Mouse (Mus musculus) heart, embryonic 13.5 days (tissue): ENCODE measurements around the gene Gorasp2. TPM values are rescaled to one million over a fixed set of nuclear protein-coding genes. Genes with fewer than 3 reads are reported as not detected.

Experiments used
- ATAC-seq: fragments of 200-750 bp; cut with Nextera tagmentation; 2 replicates; pipeline ENCODE4 v1.8.0; 2017; ENCODE audit warnings: moderate TSS enrichment; ENCODE audit not compliant: insufficient number of reproducible peaks, low FRiP score, low TSS enrichment; ENCODE audit errors: extremely low read depth
- H3K27ac ChIP-seq: fragments of 300-500 bp; sonication (generic); replicated peaks from 2 replicates; pipeline ENCODE4 v1.5.1; 2015; ENCODE audit warnings: moderate library complexity, mild to moderate bottlenecking, inconsistent platforms
- H3K27me3 ChIP-seq: fragments of 300-500 bp; sonication (generic); replicated peaks from 2 replicates; pipeline ENCODE4 v1.6.1; 2015; ENCODE audit warnings: mild to moderate bottlenecking, inconsistent platforms
- H3K36me3 ChIP-seq: fragments of 300-500 bp; sonication (generic); 2 replicates; pipeline ENCODE4 v1.6.1; 2015; ENCODE audit warnings: mild to moderate bottlenecking, inconsistent platforms
- H3K4me1 ChIP-seq: fragments of 300-500 bp; sonication (generic); 2 replicates; pipeline ENCODE4 v1.6.1; 2015; ENCODE audit warnings: inconsistent platforms
- H3K4me2 ChIP-seq: fragments of 300-500 bp; sonication (generic); 2 replicates; pipeline ENCODE4 v1.6.1; 2015; ENCODE audit warnings: inconsistent platforms, mild to moderate bottlenecking, moderate library complexity
- H3K4me3 ChIP-seq: fragments of 300-500 bp; sonication (generic); 2 replicates; pipeline ENCODE4 v1.5.1; 2015; ENCODE audit warnings: moderate library complexity, mild to moderate bottlenecking, inconsistent platforms
- H3K9ac ChIP-seq: fragments of 300-500 bp; sonication (generic); 2 replicates; pipeline ENCODE4 v1.6.1; 2015; ENCODE audit warnings: inconsistent platforms, mild to moderate bottlenecking, moderate library complexity
- H3K9me3 ChIP-seq: fragments of 300-500 bp; sonication (generic); 2 replicates; pipeline ENCODE4 v1.6.1; 2016; ENCODE audit warnings: inconsistent platforms
- WGBS: fragments of 180-500 bp; shearing (Covaris S2); methylation state at CpG from one replicate; pipeline ENCODE4 v1.1.7; 2015; ENCODE audit warnings: mixed read lengths; 5-methylcytosine and 5-hydroxymethylcytosine counted together
- polyA plus RNA-seq: library from polyadenylated mRNA; unstranded; fragments of >200 nt; fragmentation: Nextera tagmentation; extraction: Ambion mirVana; gene quantifications from 2 replicates; pipeline ENCODE4 v1.2.1, GENCODE M21; 2015

Gorasp2 gene
- polyA plus RNA-seq, 1 experiment from 2014 or later: 147 TPM

DNA sequence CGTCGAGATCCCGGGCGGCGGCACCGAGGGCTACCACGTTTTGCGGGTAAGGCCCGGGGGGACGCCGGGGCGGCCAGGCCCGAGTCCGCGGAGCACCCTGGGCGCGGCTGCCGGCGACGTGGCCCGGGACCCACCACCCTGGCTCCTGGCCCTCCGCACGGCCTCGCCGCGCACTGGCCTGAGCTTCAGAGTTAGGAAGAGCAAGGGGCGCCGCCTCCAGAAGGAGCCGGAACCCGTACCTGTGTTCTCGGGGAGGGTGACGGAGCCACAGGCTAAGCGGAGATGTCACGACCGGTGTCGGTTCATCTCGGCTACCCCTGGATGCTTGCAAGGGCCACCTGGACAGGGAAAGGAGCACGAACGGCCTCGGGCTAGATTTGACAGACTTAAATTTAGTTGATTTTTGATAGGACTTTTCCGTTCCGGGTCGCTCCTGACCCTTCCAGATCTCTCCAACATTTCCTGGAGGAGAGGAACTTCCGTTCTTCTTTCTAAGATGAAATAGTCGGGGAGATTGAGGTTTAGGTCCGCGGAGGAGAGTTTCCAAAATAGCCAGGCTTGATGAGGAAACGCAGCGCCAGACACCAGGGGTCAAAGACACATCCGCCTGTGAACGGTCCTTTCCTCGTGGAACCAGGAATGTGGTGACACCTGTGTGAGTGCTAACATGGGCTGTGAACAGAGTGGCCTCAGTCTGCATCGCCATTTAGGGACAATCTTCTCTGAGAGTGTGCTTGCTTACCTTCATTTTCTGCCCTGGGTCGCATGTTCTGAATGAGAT, 529 bp downstream of the Gorasp2 start, which contains the start of gene Gm26558:
Gene Gm26558 (minus strand): TSS at position 394 of the 781 bp plus-strand sequence.
- H3K36me3 ChIP-seq: peaks cover 20% of the 10 kb centered on the region
- H3K9ac ChIP-seq: peak within 1 kb of the TSS; percentile 96
- ATAC-seq: peak; percentile 78
- H3K27me3 ChIP-seq: peaks cover 12% of the 10 kb centered on the region; the same call in 1 of the 2 replicates
- peaks cover 19% of the 10 kb centered on the region for H3K4me1 ChIP-seq
- H3K4me3 ChIP-seq: peak within 1 kb of the TSS; percentile 82
- under 1% methylated on average over 54 of the region's 54 CpGs for WGBS
- H3K9me3 ChIP-seq: no peaks in the 10 kb centered on the region
- peak within 1 kb of the TSS; percentile 83 for H3K4me2 ChIP-seq
- peak within 1 kb of the TSS; percentile 96 for H3K27ac ChIP-seq

DNA sequence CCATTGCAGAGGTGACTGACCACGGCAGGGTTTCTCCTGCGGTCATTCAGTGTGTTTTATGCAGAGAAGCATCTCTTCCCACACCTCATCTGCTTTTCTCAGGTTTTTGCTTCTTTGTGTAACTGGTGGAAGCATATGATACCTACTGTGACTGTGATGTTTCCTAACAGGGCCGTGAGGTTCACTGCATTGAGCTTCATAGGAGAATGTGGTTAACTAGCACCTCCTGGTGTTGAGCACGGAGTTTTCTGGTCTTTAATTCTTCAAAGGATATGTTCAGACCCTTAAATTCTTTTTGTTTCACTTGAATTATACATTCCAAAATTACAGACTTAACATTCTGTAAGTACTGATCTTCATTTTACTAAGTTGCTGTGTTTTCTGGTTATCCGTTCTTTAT, 2.4 kb downstream of the Gorasp2 start:
- WGBS: 76% methylated on average over 5 of the region's 5 CpGs
- H3K4me3 ChIP-seq: no peak overlapping the region
- H3K4me2 ChIP-seq: peak overlapping the region; percentile 83
- peaks cover 20% of the 10 kb centered on the region for H3K36me3 ChIP-seq
- H3K27me3 ChIP-seq: no peaks in the 10 kb centered on the region
- no peaks in the 10 kb centered on the region for H3K9me3 ChIP-seq
- peaks cover 26% of the 10 kb centered on the region for H3K4me1 ChIP-seq
- H3K9ac ChIP-seq: no peak overlapping the region
- H3K27ac ChIP-seq: no peak overlapping the region
- ATAC-seq: no peak

GRCm38 (mm10) chr2:70667016-70667415, 5.6 kb downstream of the Gorasp2 start:
- no peaks in the 10 kb centered on the region for H3K9me3 ChIP-seq
- no peak overlapping the region for H3K27ac ChIP-seq
- ATAC-seq: no peak
- H3K4me1 ChIP-seq: peaks cover 38% of the 10 kb centered on the region
- peaks cover 20% of the 10 kb centered on the region for H3K36me3 ChIP-seq
- H3K4me2 ChIP-seq: no peak overlapping the region
- no peak overlapping the region for H3K4me3 ChIP-seq
- WGBS: 83% methylated on average over 7 of the region's 7 CpGs
- no peaks in the 10 kb centered on the region for H3K27me3 ChIP-seq
- no peak overlapping the region for H3K9ac ChIP-seq

- peaks cover 34% of the 10 kb centered on the region for H3K4me1 ChIP-seq
- no peaks in the 10 kb centered on the region for H3K9me3 ChIP-seq
- 81% methylated on average over 2 of the region's 2 CpGs for WGBS
- H3K4me3 ChIP-seq: no peak overlapping the region
- H3K27ac ChIP-seq: no peak overlapping the region
- H3K27me3 ChIP-seq: no peaks in the 10 kb centered on the region
- no peak overlapping the region for H3K9ac ChIP-seq
- peaks cover 18% of the 10 kb centered on the region for H3K36me3 ChIP-seq
- ATAC-seq: no peak
- no peak overlapping the region for H3K4me2 ChIP-seq
Observed at GRCm38 (mm10) chr2:70669241-70669640, 7.9 kb downstream of the Gorasp2 start.

GRCm38 (mm10) chr2:70669896-70670295, 8.5 kb downstream of the Gorasp2 start:
- Histone ChIP-seq H3K4me1 (peaks cover 34% of the 10 kb centered on the region), H3K9ac (no peak overlapping the region)
- 26% methylated on average over 2 of the region's 2 CpGs for WGBS

DNA sequence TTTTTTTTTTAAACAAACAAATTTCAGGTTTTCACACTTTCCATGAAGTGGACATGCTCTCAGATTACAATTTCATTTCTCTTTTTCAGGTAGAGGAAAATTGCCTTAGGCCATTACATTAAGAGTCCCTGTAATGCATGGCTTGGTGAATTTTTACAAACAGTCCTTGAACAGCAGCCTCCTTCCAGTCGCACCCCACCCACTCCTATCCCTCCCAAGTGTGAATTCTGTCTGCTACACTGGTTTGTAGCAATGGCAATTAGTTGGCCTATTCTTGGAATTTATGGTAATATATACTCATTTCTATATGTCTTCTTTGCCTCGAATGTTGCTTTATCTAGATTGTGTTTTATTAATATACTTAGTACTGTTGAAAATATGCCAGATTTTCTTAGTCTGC, 11.1 kb downstream of the Gorasp2 start:
- Histone ChIP-seq H3K9ac (no peak overlapping the region), H3K4me1 (peaks cover 41% of the 10 kb centered on the region), H3K4me2 (no peak overlapping the region), H3K27me3 (no peaks in the 10 kb centered on the region), H3K27ac (no peak overlapping the region), H3K36me3 (no peaks in the 10 kb centered on the region), H3K4me3 (no peak overlapping the region), H3K9me3 (no peaks in the 10 kb centered on the region)
- WGBS: 71% methylated on average over 2 of the region's 2 CpGs
- ATAC-seq: no peak

More at GRCm38 (mm10) chr2:70669896-70670295, 8.5 kb downstream of the Gorasp2 start:
- Histone ChIP-seq H3K4me2 (no peak overlapping the region), H3K36me3 (peaks cover 14% of the 10 kb centered on the region), H3K4me3 (no peak overlapping the region), H3K27me3 (no peaks in the 10 kb centered on the region), H3K27ac (no peak overlapping the region), H3K9me3 (no peaks in the 10 kb centered on the region)
- no peak for ATAC-seq

DNA sequence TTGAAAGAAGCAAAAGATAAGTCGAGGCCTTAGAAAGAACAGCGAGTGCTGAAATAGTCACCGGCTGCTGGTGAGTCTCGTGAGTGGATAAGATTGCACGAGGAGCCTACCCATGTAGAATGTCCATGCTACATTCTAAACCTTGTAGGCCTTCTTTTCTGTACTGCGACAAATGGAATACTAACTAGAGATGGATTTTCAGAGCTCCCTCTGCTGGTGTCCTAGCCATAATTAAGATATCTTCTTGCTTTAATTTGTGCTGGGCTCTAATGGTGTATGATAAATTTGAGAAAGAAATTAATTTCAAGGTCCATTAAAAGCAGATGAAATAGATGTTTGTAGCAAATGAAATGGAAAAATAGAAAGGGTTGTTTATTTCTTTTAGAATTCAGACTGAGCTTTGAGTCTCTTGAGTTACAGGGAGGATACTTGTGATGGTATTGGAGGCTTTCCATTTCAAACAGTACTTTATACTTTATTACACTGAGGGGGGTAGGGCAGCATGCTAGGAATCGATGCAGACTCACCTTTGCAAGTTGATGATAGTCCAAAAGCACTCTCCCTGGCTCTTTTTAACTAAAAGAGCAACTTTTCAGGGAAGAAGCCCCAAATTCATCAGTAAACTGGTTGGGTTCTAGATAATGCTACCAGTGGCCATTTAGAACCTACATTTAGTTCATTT, 12.2 kb downstream of the Gorasp2 start:
- no peak overlapping the region for H3K4me3 ChIP-seq
- no peaks in the 10 kb centered on the region for H3K9me3 ChIP-seq
- H3K36me3 ChIP-seq: peaks cover 9% of the 10 kb centered on the region
- H3K27ac ChIP-seq: no peak overlapping the region
- no peak for ATAC-seq
- 50% methylated on average over 7 of the region's 7 CpGs for WGBS
- H3K27me3 ChIP-seq: no peaks in the 10 kb centered on the region
- peaks cover 33% of the 10 kb centered on the region for H3K4me1 ChIP-seq
- no peak overlapping the region for H3K9ac ChIP-seq
- no peak overlapping the region for H3K4me2 ChIP-seq

- Histone ChIP-seq H3K36me3 (peaks cover 97% of the 10 kb centered on the region), H3K4me1 (no peaks in the 10 kb centered on the region), H3K9ac (no peak overlapping the region), H3K27me3 (no peaks in the 10 kb centered on the region), H3K27ac (no peak overlapping the region), H3K4me2 (no peak overlapping the region), H3K9me3 (no peaks in the 10 kb centered on the region), H3K4me3 (no peak overlapping the region)
- 77% methylated on average over 2 of the region's 2 CpGs for WGBS
- ATAC-seq: no peak
Observed at GRCm38 (mm10) chr2:70682324-70682723, 20.9 kb downstream of the Gorasp2 start.

DNA sequence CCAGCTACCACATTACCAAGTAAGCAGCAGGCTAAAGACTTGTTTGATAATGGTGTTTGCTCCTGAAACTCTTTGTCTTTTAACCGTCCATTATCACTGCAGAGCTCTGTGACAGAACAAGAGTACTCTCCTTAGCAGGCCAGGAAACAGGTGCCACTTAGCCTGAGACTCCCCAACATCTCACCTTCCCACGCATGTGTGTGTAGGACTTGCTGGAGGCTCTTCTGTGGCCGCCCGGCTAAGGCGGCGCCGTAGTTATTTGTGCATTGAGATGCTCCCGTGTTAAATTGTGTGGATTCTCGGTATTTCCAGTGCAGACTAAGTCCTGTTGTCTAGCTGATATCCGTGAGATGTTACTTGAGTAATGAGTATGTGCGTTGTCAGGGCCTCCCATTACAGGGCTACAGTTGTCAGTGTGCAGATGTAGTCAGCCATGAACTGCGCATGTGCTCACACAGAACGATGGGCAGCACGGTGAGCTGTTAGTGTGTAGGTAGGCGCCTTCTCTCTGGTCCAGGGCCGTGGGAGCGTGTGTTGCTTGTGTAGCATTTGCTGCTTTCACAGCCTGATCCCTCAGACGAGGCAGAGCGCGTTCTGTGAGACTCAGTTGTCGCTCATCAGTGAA, 27.2 kb downstream of the Gorasp2 start:
- no peak overlapping the region for H3K27ac ChIP-seq
- 90% methylated on average over 21 of the region's 21 CpGs for WGBS
- H3K9ac ChIP-seq: no peak overlapping the region
- H3K36me3 ChIP-seq: peaks cover 100% of the 10 kb centered on the region
- no peaks in the 10 kb centered on the region for H3K4me1 ChIP-seq
- ATAC-seq: no peak
- H3K27me3 ChIP-seq: no peaks in the 10 kb centered on the region
- H3K4me3 ChIP-seq: no peak overlapping the region
- H3K9me3 ChIP-seq: no peaks in the 10 kb centered on the region
- no peak overlapping the region for H3K4me2 ChIP-seq

DNA sequence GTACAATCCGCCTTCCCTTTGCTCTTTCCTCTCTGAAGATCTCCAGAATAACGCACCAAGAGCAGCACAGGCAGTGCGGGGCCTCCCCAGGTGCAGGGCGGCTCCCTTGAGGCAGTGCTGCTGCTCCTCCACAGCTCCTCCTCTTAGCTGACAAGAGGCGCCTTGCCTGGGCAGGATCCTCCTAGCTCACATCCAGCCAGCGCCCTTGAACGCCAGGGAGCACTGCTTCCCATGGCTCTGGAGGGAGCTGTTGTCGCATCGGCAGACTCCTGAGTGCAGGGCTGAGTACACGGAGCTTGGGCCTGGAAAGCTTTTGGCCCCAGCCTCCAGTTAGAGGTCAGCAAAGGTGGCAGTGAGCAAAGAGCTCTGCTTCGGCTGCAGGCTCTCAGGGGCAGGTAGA, 28.8 kb downstream of the Gorasp2 start:
- 71% methylated on average over 11 of the region's 11 CpGs for WGBS
- Histone ChIP-seq H3K27ac (no peak overlapping the region), H3K4me2 (no peak overlapping the region), H3K4me3 (no peak overlapping the region), H3K9me3 (no peaks in the 10 kb centered on the region), H3K4me1 (no peaks in the 10 kb centered on the region), H3K27me3 (no peaks in the 10 kb centered on the region), H3K36me3 (peaks cover 88% of the 10 kb centered on the region), H3K9ac (no peak overlapping the region)
- ATAC-seq: no peak

DNA sequence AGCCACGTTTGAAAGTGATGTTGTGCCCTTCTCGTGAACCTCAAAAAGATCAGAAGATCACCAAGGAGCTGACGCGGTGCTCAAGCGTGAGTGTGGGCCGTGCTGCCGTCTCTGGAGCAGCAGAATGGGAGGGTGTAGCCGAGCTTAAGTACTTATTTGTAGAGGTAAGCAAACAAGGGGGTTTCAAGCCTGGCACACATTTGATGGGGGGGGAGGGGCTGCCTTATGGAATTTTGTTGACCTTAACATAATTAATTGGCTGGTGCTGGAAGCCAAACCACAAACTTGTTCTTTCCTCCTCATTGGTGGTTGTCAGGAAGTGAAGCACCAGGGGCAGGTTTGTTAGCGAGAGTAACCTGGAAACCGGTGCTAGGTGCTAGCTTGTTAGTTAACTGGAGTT, 34.3 kb downstream of the Gorasp2 start:
- Histone ChIP-seq H3K4me3 (no peak overlapping the region), H3K9me3 (0 out of 2 replicates have a peak, but pooled peaks cover 5% of the 10 kb centered on the region), H3K4me2 (no peak overlapping the region), H3K4me1 (no peaks in the 10 kb centered on the region), H3K36me3 (peaks cover 44% of the 10 kb centered on the region), H3K27ac (no peak overlapping the region), H3K9ac (no peak overlapping the region), H3K27me3 (no peaks in the 10 kb centered on the region)
- WGBS: 82% methylated on average over 10 of the region's 10 CpGs
- ATAC-seq: no peak
